Mouse (Mus musculus): ENCODE results near the gene Zswim2.
"Not testable (repeated sequence)": the region's sequence is repeated elsewhere in the genome, so short reads cannot be mapped to it uniquely, and the experiment has no call there.

The Zswim2 gene

GRCm38 (mm10) chr2:83940931-83941361, at the start of gene Zswim2:
TSS of gene Zswim2 (minus strand) at chr2:83941228.
- DNase-seq, result peak; percentile 70

GRCm38 (mm10) chr2:83990253-83990652, 49.2 kb upstream of the Zswim2 start, which contains the start of gene Gm13691:
TSS of gene Gm13691 (plus strand) at chr2:83990553.
- not testable (repeated sequence) for DNase-seq

- not testable (repeated sequence) for DNase-seq
Observed at GRCm38 (mm10) chr2:83984443-83984842, 43.4 kb upstream of the Zswim2 start, which contains the start of gene Gm13697. TSS of gene Gm13697 (plus strand) at chr2:83984743.

GRCm38 (mm10) chr2:83978633-83979032, 37.6 kb upstream of the Zswim2 start, which contains the start of gene Gm13694:
TSS of gene Gm13694 (plus strand) at chr2:83978933.
- DNase-seq, result not testable (repeated sequence)

- not testable (repeated sequence) for DNase-seq
Observed at GRCm38 (mm10) chr2:83972823-83973222, 31.8 kb upstream of the Zswim2 start, which contains the start of gene Gm13696. TSS of gene Gm13696 (plus strand) at chr2:83973123.

GRCm38 (mm10) chr2:83967013-83967412, 26.0 kb upstream of the Zswim2 start, which contains the start of gene Gm13695:
TSS of gene Gm13695 (plus strand) at chr2:83967313.
- not testable (repeated sequence) for DNase-seq

- not testable (repeated sequence) for DNase-seq
Observed at GRCm38 (mm10) chr2:83961203-83961602, 20.2 kb upstream of the Zswim2 start, which contains the start of gene Gm13693. TSS of gene Gm13693 (plus strand) at chr2:83961503.

GRCm38 (mm10) chr2:83955393-83955792, 14.4 kb upstream of the Zswim2 start, which contains the start of gene Gm13698:
TSS of gene Gm13698 (plus strand) at chr2:83955693.
- not testable (repeated sequence) for DNase-seq

- no peak for DNase-seq
Observed at GRCm38 (mm10) chr2:83941792-83942191, 764 bp upstream of the Zswim2 start.

GRCm38 (mm10) chr2:83941378-83941777, 350 bp upstream of the Zswim2 start:
- no peak for DNase-seq

- no peak for DNase-seq
Observed at GRCm38 (mm10) chr2:83929478-83930088, 11.4 kb downstream of the Zswim2 start.

- DNase-seq, result peak; percentile 76
Observed at GRCm38 (mm10) chr2:83901896-83902540, 39.0 kb downstream of the Zswim2 start.

- DNase-seq, result no peak
Observed at GRCm38 (mm10) chr2:83893701-83894100, 47.3 kb downstream of the Zswim2 start.

GRCm38 (mm10) chr2:83883850-83884420, 57.1 kb downstream of the Zswim2 start:
- DNase-seq, result peak; percentile 38

All from kidney, adult 9 months (tissue).